Mouse (Mus musculus) layer of hippocampus, postnatal 10 days (tissue): ENCODE results near the gene Boc. TPM values are rescaled to one million over a fixed set of nuclear protein-coding genes. Genes with fewer than 3 reads are reported as not detected.

Source experiments
- microRNA-seq, 2 experiments: library from miRNA; unstranded; fragments of <30 nt; microRNA quantifications; one replicate each; pipeline ENCODE4 v1.2.0; 2021
- total RNA-seq, 2 experiments: library from RNA; stranded (reverse); gene quantifications; 2 replicates each; pipeline ENCODE4 v1.2.3; 2021

Gene Boc
- total RNA-seq, 2 experiments from 2014 or later, result 10.8 to 11.3 TPM

Small RNA genes within 50 kb of the gene (microRNA-seq; reads per million reads assigned to microRNA genes)
- 0.67 to 0.98 reads per million in 2 experiments for gene Mir3081

Other genes starting within 250 kb of the Boc start
- gene Sidt1, start 225.7 kb downstream of the Boc start, total RNA-seq, result 10 to 100 TPM; 28.7 to 32.3 TPM
- gene Spice1, start 211.8 kb downstream of the Boc start, total RNA-seq, result 10 to 100 TPM; 11.4 to 13.7 TPM
- 10 to 100 TPM; 10.4 to 12.2 TPM for gene Cfap44, start 164.1 kb downstream of the Boc start, total RNA-seq
- 1 to 10 TPM; 4.7 to 5.3 TPM for gene Nepro, start 165.4 kb upstream of the Boc start, total RNA-seq
- gene Gtpbp8, start 187.5 kb upstream of the Boc start, total RNA-seq, result 10 to 100 TPM; 25.5 to 29.1 TPM
- under 1 TPM; 0.16 to 0.46 TPM for gene Cd200r1, start 206.8 kb upstream of the Boc start, total RNA-seq